Mouse (Mus musculus) mouse trophoblast stem cell (cell line): ENCODE data around the gene Hexb.

Source experiments
- in situ Hi-C, 2 experiments: fragments of 300-500 bp; cut with MseI, MboI; formaldehyde crosslinking; loops; 2 replicates in 1 of 2; 3 replicates in 1 of 2; pipeline ENCODE4 v1.15.1; 2025

Gene Hexb

DNA sequence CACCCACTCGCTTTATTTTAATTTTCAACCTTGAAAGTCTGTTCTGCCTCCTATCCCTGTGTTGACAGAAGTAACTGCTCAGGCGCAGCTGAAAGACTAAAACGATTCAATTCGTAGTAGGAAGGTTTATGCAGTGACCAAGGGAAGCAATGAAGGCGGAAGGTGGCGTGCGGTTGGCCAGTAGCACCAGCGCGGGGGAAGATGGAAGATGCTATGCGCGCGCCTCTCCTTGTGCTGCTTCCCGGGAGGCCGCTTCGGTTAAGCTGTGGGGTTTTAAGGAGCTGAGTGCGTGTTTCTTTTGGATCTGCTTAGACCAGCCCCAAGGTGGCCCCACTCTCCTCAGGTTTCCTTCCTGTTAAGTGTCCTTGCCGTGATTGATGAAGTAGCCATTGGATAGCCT is 27.0 kb upstream of the Hexb start:
- in situ Hi-C loops: no loop called here

DNA sequence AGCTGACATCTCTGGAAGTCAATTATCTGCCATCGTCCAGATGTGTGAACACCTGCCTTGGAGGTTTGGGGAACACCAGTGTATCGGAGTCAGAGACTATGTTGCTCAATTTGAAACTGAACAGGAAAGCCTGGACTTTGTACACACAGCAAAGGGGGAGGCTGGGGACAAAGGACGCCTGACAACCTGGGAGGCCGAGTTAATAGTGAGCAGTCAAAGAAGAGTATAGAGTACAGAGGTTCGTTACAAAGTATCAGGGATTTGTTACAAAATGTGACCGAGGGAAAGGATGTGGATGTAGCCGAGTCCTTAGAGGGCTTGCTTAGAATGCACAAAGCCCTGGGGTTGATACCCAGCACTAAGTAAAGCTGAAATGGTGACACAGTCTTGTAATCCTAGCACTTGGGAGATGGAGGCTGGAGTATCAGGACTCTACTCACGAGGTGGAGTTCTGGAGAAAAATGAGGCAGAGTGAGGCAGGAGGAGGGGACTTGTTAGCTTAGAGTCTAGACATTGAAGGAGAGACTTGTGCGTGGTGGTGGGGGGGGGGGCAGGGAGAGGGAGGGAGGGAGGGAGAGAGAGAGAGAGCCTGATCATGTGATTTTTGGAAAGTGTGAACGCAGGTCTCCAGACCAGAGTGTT is 26.3 kb upstream of the Hexb start:
- in situ Hi-C loops: no loop called here

DNA sequence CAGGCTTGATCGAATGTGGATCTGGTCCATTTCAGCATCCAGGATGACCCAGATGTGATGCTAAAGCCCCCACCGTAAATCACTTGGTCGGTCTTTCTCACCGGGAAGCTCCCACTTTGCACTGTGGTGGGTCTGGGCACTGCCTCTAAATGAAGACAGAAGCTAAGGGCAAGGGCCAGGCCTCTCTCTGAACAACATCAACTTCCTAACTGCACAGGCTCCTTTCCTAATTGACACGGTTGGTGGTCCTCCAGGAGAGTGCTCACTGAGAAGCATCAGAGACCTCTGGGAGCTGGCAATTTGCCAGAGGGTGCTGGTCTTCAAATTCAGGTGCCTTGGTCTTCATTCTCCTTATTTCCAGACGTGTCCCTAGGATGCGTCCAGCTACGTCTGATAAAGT is 25.7 kb upstream of the Hexb start:
- in situ Hi-C loops: no loop called here

DNA sequence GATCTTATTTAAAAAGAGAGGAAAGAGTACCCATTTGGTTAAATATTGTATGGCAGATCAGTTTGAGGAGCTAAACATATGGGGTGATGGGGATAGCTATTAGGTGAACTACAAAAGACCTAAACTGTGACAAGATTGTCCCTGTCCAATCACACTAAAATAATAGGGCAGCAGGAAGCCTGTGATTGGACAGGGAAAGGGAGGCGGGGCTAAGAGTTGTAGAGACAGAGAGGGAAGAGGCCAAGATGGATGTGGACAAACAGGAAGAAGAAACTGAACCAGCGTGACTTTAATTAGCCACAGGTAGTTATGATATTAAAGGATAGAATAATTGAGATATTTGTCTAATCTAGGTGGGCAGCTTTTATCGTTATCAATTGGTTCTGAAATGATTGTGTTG is 21.9 kb upstream of the Hexb start:
- in situ Hi-C loops: no loop called here

DNA sequence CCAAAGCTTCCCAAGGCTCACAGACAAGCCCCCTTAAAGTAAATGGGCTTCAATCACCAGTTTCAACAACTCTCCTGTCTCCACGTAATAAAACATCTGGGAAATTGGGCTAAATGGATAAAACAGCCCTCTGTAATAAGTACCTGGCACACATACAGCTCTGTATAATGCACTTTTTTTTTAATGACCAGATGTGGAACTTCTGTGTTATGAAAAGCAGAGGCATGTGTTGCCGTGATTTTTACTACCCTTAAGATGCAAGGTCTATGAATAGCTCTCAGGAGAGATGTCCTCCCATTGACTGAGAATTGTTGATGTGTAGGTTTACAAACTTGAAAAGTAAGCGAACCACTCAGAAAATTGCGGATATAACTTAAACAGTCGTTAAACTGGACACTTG is 18.0 kb upstream of the Hexb start:
- in situ Hi-C loops: no loop called here

DNA sequence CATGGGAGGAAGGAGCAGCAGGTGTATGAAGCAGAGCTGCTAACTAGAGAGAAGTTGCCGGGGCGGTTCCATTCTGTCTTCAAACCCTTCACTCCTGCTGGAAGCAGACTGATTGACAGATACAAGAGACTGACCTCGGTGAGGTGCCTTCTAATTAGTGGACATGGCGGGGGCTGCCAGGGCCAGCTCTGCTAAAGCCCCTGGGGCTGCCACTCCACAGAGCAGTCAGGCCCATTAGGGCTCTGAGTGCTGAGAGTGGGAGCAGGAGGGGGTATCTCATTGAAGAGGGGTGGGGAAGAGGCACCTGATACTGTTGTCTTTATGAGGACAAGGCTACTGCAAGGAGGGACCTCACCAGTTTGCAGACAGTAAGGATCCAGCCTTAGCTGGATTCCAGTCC is 17.4 kb upstream of the Hexb start:
- in situ Hi-C loops: no loop called here

DNA sequence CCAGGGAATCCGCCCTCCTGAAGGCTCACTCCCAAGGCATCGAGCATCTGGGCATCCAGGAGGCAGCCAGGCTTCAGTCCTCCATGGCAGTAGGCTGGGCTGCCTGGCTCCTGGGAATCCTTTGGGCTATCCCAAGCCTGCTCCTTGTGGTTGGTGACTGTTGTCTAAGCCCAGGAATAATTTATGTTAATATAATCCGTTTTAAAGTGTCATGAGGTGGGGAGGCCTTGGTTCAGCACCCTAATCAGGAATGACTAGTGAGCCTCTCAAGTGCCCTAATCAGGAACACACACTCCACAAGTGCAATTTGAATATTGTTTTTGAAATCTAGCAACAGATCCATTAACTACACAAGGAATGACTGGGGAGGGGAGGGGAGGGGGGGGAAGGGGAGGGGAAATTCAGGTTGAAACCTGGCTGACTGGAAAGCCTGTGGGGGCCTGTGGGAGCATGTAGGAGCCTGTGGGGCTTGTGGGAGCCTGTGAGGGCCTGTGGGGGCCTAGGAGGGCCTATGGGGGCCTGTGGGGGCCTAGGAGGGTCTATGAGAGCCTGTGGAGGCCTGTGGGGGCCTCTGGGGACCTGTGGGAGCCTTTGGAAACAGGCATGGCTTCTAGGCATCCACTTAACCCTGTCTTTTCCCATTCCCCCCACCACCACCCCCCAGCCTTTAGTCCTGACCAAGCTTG is 16.6 kb upstream of the Hexb start:
- in situ Hi-C loops: no loop called here

DNA sequence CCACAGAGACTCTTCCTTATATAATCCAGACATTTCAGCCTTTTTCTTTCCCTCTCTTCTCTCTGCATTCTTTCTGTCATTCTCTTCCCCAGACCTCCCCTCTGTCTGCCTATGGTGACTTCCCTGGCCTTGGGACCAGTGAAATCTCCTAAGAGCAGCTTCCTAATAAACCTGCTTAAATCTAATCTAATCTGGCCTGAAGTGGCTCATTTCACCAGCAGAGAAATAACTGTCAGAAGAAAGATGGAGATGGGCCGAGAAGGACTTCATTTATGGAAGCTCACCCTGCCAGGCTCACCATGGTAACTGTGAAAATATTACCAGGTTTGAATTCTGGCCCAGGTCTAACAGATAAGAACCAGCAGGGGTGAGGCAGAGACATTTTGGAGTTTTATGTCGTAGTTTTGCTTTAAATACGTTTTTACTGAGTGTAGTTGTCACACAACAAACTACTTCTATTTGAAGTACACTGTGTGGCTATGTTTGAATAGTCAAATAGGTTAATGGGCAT is 10.4 kb upstream of the Hexb start:
- in situ Hi-C loops: no loop called here

DNA sequence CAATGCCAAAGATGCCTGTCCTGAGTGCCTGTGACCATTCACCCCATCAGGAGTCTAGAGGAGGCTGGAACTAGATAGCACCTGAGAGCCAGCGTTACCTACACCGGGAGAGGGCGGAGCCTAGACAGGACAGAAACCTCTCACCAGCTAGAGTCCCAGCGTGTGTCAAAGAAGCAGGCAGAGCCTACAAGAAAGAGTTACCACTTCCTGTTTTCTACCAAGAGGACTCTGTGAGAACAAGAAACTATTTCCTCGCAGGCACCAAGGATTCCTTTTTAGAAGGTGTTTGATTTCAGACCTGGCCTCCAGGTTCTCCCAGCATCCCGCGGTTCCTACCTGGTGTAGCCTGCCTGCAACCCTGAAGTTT is 9.9 kb upstream of the Hexb start:
- in situ Hi-C loops: no loop called here

DNA sequence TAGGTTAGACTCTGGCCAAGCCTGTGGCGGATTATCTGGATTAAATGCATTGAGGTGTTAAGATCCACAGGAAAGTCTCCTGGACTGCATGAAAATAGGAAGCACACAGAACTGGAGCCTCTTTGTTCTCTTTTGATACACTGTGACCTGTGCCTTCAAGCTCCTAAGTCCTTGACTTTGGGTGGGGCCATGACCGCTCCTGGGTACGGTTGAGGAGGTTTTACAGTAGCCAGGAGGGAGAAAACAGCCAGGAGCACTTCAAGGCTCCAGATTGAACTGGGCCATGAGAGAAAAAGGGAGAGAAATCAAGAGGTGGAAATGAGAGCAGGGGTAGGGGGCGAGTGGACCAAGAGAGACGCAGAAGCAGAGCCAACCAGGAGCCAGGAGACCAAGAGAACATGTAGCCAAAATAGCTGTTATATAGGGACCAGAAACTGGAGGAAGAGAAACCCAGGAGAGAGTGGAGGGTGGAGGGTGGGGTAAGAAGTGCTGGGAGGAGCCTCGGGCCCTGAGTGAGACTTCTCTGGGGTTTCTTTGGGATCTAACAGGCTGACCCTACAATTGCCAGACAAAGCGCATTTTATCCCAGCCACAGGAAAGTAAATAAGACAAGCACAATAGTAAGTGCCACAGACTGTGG is 9.4 kb upstream of the Hexb start:
- in situ Hi-C loops: no loop called here

DNA sequence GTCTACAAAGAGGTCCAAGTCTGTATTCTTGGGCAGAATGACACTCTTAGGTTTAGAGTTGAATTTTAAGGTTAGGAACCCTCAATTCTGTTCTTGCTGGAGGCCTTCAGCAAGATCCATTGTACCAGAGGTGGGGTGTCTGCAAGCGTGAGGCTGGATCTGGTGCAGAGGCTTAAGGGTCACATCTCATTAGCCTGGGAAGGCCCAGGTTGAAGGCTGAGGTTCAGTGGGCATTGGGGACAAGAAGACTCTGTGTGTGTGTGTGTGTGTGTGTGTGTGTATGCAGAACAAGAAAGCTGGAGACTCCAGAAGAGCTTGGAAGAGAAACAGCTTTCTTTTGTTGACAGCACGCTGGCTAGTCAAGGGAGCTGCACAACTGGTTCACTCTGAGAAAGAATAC is 7.9 kb upstream of the Hexb start:
- in situ Hi-C loops: no loop called here

DNA sequence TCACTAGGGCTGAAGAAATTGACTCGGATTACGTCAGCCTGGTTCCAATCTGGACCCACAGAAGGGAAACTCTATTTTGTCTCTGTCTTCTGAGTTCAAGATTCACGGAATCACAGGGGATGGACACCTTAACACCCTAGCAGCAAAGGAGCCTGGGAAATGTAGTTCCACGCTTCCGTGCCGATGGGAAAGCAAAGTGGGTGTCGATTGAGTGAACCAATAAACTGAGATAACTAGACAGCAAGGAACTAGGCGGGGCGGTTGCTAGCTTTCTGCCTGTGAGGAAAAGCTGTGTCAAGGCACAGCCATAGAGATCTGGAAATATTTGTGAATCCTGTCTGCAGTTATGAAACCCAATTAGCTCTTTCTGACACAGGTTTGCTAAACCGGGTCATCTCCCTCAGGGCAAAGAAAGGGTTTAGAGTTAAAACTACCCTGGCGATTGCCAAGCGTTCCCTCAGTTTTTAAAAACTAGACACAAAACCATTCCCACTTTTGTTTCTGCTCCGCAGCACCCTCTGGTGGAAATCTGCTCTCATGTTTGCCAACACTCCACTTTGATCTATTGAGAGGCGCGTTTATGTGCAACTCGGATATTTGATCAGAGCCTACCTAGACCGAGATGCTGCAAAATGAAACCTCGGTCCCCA is 7.0 kb upstream of the Hexb start:
- in situ Hi-C loops: no loop called here

DNA sequence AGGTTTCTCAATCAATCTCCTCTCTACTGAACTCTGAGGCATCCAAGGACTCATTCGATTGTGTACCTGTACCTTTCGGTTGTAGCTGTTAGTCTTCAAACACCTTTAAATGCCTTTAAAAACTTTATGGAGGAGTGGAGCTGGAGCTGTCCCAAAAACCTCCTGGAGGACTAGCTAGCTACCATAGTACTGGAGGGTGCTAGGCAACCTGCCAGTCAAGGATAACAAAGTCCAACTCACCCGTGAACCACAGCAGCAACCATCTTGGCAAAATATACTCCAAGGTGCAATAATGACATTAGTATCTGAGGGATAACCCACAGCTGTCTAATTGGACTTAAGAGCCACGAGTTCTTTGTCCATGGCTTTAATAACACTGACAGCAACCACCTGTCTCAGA is 3.7 kb upstream of the Hexb start:
- in situ Hi-C loops: no loop called here

DNA sequence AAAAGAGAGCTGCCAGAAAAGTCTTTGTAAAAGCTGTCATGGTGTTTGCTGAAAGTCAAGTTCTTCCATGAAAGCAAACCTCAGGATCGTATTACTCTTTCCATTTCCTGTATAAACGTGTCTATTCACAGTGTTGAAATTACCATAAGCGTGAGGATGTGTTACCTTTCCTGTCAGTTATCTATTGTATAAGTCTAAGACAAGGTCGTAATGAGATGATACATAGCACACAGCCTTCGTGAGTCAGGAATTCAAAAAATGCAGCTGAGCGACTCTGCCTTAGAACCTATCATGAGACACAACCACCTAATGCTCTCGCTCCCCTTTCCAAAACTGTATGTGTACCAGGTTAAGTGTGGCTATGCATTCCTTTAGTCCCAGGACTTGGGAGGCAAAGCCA is 2.9 kb upstream of the Hexb start:
- in situ Hi-C loops: no loop called here

DNA sequence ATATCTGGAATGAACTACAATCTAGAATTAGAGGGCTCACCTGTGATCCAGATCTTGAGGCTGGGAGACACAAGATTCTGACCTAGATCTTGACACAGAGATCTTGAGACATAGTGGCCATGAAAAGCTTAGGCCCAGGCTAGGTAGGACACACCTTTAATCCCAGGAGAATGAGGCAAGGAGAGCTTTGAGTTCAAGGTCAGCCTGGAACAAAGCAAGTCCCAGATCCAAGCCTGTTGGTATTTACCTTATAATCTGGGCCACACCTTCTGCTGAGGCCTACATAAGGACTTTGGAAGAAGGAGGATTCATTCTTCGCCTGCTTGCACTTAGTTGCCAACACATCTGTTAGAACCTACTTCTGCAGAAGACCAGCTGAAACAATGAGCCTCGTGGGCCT is 966 bp upstream of the Hexb start:
- in situ Hi-C loops: no loop called here

DNA sequence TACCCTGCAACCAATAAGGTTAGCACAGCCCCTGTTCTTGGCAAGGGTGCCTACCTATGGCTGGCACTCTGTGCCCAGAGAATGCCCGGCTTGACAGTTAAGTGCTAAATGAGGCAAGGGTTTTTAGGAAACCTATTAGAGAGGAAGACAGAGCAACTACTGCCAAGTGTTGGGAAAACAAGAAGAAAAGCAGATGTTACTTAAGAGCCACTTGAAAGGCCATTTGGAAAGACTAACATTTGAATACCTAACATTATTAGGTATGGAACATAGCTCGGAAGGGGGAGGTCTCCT is 1.3 kb downstream of the Hexb start:
- in situ Hi-C loops: no loop called here

DNA sequence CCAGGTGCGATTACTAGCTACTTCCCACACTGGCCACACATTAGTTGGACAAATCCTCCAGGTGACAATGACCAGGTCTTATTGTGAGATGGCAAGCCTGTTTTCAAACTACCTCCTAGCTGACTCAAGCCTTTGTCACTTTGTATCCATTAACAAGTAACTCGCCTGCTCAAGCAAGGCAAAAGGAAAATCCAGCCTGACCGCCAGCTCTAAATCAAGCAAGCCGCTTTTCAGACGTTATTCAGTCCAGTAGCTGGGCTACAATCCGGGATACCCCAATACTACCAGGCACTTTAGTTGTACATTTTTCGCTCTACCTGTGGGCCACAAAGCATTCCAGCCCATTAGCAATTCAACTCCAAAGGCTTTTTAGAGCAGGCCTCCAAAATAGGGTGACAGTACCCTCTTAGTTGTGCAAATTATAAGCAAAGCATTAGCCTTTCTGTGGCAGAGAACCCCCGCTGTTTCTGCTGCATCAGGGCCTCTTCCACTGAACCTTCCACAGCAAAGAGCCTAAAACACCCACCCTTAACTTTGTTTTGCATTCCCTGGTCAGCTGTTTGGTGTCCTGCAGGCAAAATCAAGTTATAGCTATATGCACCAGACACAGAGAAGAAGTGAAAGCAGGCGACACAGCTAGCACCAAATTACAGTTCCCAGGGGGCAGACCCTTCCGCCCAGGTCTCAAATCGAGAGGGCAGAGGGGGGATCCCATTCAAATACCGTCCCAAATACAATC is 1.8 kb downstream of the Hexb start:
- in situ Hi-C loops: no loop called here

DNA sequence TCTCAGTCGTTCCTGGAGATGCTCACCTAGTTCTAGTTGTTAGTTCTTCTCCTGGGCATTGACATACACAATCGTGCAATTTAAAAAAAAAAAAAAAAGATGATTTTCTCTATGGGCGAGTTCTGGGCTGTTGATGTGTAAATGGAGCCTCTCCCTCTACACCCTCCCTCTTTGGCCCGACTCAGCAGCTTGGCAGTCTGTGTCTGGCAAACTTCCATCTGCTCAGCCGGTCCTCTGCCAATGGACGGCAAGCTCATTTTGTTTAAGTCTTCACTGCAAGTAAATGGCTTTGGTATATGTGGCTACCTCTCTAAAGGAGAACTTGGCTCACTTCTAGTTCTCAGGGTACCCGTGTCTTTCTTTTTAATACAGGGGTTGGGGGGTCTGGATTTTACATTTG is 4.7 kb downstream of the Hexb start:
- in situ Hi-C loops: no loop called here

DNA sequence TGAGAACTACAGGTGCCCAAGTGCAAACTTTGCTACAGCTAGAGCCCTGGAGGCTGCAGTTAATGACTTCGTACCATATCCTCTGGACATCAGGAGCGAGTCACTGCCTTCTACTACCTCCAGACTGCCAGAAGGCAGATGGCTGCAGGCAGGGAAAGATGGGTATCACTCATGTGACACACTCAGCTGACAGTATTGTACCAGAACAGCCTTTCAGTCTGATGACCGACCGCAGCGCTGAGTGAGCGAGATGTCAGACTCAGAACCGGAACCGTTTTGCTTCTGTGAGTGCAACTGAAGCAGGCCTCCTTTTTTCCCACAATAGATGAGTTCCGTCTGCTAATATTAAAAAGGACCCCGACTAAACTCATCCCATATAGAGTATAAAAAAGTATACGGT is 5.5 kb downstream of the Hexb start:
- in situ Hi-C loops: no loop called here

DNA sequence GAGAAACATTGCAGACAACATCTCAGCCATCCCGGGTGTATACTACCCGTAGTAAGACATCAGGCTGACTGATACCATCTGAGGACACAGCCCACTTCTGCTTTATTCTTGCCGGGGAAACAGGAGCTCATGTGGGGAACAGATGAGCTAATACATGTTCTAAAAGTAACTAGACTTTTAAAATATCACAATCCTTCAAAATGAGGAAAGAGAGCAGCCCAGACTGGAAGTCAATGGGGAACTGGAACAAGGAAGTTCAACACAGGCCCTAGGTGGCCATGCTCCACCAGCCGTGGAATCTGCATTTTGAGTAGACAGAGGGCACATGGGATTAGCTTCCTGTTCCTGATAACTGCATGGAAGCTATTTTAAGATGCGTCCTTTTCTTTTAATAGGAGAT is 10.5 kb downstream of the Hexb start:
- in situ Hi-C loops: no loop called here

DNA sequence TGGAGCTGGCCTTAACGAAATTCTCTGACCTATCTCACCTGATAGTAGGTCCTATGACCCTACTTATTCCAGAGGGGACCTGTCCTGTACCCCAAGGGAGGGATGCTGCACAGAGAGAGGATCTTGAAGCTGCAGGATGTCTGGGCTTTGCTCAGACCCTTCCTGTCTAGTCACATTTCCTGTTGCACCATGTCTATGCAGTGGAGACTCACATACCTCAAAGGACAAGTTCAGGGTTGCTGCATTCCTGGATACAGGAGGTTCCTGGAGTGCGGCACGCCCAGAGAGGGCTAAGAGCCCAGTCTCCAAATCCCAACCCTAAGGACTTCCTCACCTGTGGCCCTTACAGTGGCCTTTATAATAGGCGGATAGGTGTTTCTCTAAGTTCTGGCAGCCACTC is 11.8 kb downstream of the Hexb start:
- in situ Hi-C loops: no loop called here

DNA sequence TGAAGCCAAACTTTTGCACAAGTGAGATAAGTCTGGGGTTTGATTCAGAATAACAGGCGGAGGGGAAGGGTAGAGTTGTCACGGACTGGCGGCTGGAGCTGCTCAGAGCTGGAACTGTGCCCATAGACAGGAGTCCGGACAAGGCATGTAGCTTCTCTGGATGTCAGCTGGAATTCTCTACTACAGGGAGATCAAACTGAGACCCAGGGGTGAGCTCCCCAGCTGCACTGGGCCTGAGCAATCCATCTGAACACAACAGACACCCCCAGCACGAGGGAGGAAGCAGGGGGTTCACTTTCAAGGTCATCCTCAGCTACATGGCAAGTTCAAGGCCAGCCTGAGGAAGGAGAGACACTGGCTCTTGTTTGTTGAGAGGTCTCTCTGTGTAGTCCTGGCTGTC is 13.5 kb downstream of the Hexb start:
- in situ Hi-C loops: no loop called here
